Mouse (Mus musculus) ovary, postnatal 36 days (tissue): ENCODE data around the gene Slc4a11.

Experiments
- DNase-seq: peaks from one replicate; pipeline ENCODE4 v3.0.0; 2022; ENCODE audit warnings: low spot score, mixed read lengths

Slc4a11 gene

GRCm38 (mm10) chr2:130697153-130697810, at the start of gene Slc4a11:
TSS of gene Slc4a11 (minus strand) at chr2:130697519.
- DNase-seq, result peak; percentile 82

- no peak for DNase-seq
Observed at GRCm38 (mm10) chr2:130743576-130743975, 46.3 kb upstream of the Slc4a11 start.

GRCm38 (mm10) chr2:130740096-130740495, 42.8 kb upstream of the Slc4a11 start:
- no peak for DNase-seq

GRCm38 (mm10) chr2:130738019-130738418, 40.7 kb upstream of the Slc4a11 start:
- no peak for DNase-seq

GRCm38 (mm10) chr2:130735281-130735680, 38.0 kb upstream of the Slc4a11 start:
- no peak for DNase-seq

GRCm38 (mm10) chr2:130733444-130733843, 36.1 kb upstream of the Slc4a11 start:
- no peak for DNase-seq

- DNase-seq, result no peak
Observed at GRCm38 (mm10) chr2:130731855-130732254, 34.5 kb upstream of the Slc4a11 start.

- no peak for DNase-seq
Observed at GRCm38 (mm10) chr2:130730746-130731145, 33.4 kb upstream of the Slc4a11 start.

GRCm38 (mm10) chr2:130728906-130729585, 31.7 kb upstream of the Slc4a11 start:
- no peak for DNase-seq

GRCm38 (mm10) chr2:130727752-130728151, 30.4 kb upstream of the Slc4a11 start:
- no peak for DNase-seq

- no peak for DNase-seq
Observed at GRCm38 (mm10) chr2:130724369-130724768, 27.1 kb upstream of the Slc4a11 start.

GRCm38 (mm10) chr2:130717951-130718350, 20.6 kb upstream of the Slc4a11 start:
- peak; percentile 17 for DNase-seq

- no peak for DNase-seq
Observed at GRCm38 (mm10) chr2:130707057-130707456, 9.7 kb upstream of the Slc4a11 start.

GRCm38 (mm10) chr2:130706602-130707001, 9.3 kb upstream of the Slc4a11 start:
- no peak for DNase-seq

- DNase-seq, result no peak
Observed at GRCm38 (mm10) chr2:130705178-130705577, 7.9 kb upstream of the Slc4a11 start.

- no peak for DNase-seq
Observed at GRCm38 (mm10) chr2:130704040-130705001, 7.0 kb upstream of the Slc4a11 start.

- peak; percentile 20 for DNase-seq
Observed at GRCm38 (mm10) chr2:130697821-130698266, 525 bp upstream of the Slc4a11 start.

- DNase-seq, result no peak
Observed at GRCm38 (mm10) chr2:130696700-130697152, 593 bp downstream of the Slc4a11 start.

- no peak for DNase-seq
Observed at GRCm38 (mm10) chr2:130693563-130693962, 3.8 kb downstream of the Slc4a11 start.

- no peak for DNase-seq
Observed at GRCm38 (mm10) chr2:130689011-130689410, 8.3 kb downstream of the Slc4a11 start.

GRCm38 (mm10) chr2:130685426-130685825, 11.9 kb downstream of the Slc4a11 start:
- no peak for DNase-seq

- DNase-seq, result no peak
Observed at GRCm38 (mm10) chr2:130681531-130681930, 15.8 kb downstream of the Slc4a11 start.
